11 mouse cellular contexts compared by ENCODE assay signal in genomic region chr12:31235018-31235417, GRCm38 (mm10).
"Had no signal": no experiment of that assay in that cellular context is flagged by ENCODE, and none has a peak within 500 bp of the region (broad histone marks: within the 10 kb centered on the region; RNA-seq: fewer than 3 reads in every experiment).

No protein-coding gene starts in this region.

- DNase-seq: forebrain, postnatal 0 days; gastrocnemius, postnatal 14 days; gastrocnemius, postnatal 36 days; heart, adult 18-20 months; heart, postnatal 14 days; heart, postnatal 36 days; kidney, adult 18-20 months; layer of hippocampus, adult 9-11 months; layer of hippocampus, postnatal 36 days; left cerebral cortex, postnatal 4 days; lung, adult 18-20 months had no signal
